Mouse (Mus musculus) limb, embryonic 15.5 days (tissue): ENCODE results near the gene Rc3h2. TPM values are rescaled to one million over a fixed set of nuclear protein-coding genes. Genes with fewer than 3 reads are reported as not detected.
A peak's percentile ranks its signal among the peaks of the same experiment; 100 is the strongest.

Source experiments
- ATAC-seq: fragments of 200-750 bp; cut with Nextera tagmentation; 2 replicates; pipeline ENCODE4 v1.8.0; 2017; ENCODE audit warnings: low read depth, moderate TSS enrichment; ENCODE audit not compliant: insufficient number of reproducible peaks, low FRiP score, low TSS enrichment
- H3K27ac ChIP-seq: fragments of 300-500 bp; sonication (generic); 2 replicates; pipeline ENCODE4 v1.5.1; 2015; ENCODE audit warnings: moderate library complexity, mild to moderate bottlenecking, inconsistent platforms
- H3K27me3 ChIP-seq: fragments of 300-500 bp; sonication (generic); 2 replicates; pipeline ENCODE4 v1.6.1; 2015; ENCODE audit warnings: inconsistent platforms
- H3K36me3 ChIP-seq: fragments of 300-500 bp; sonication (generic); 2 replicates; pipeline ENCODE4 v1.6.1; 2015; ENCODE audit warnings: inconsistent platforms
- H3K4me1 ChIP-seq: fragments of 300-500 bp; sonication (generic); 2 replicates; pipeline ENCODE4 v1.6.1; 2015; ENCODE audit warnings: inconsistent platforms
- H3K4me2 ChIP-seq: fragments of 300-500 bp; sonication (generic); 2 replicates; pipeline ENCODE4 v1.6.1; 2015; ENCODE audit warnings: mild to moderate bottlenecking, inconsistent platforms
- H3K4me3 ChIP-seq: fragments of 300-500 bp; sonication (generic); 2 replicates; pipeline ENCODE4 v1.5.1; 2015; ENCODE audit warnings: mild to moderate bottlenecking, inconsistent platforms
- H3K9ac ChIP-seq: fragments of 300-500 bp; sonication (generic); 2 replicates; pipeline ENCODE4 v1.6.1; 2015; ENCODE audit warnings: inconsistent platforms
- H3K9me3 ChIP-seq: fragments of 300-500 bp; sonication (generic); 2 replicates; pipeline ENCODE4 v1.6.1; 2016; ENCODE audit warnings: inconsistent platforms
- WGBS: fragments of 180-500 bp; shearing (Covaris S2); methylation state at CpG from one replicate; pipeline ENCODE4 v1.1.7; 2015; 5-methylcytosine and 5-hydroxymethylcytosine counted together
- polyA plus RNA-seq: library from polyadenylated mRNA; unstranded; fragments of >200 nt; fragmentation: Nextera tagmentation; extraction: Ambion mirVana; gene quantifications from 2 replicates; pipeline ENCODE4 v1.2.1, GENCODE M21; 2015

Gene Rc3h2
- polyA plus RNA-seq, 1 experiment from 2014 or later: 14.1 TPM

GRCm38 (mm10) chr2:37395539-37395938 lies 27.2 kb downstream of the Rc3h2 start:
- H3K36me3 ChIP-seq: peaks cover 42% of the 10 kb centered on the region
- no peaks in the 10 kb centered on the region for H3K27me3 ChIP-seq
- no peaks in the 10 kb centered on the region for H3K9me3 ChIP-seq
- WGBS: 47% methylated on average over 1 of the region's 1 CpGs
- no peaks in the 10 kb centered on the region for H3K4me1 ChIP-seq
- no peak for ATAC-seq
- H3K9ac ChIP-seq: no peak overlapping the region
- H3K4me2 ChIP-seq: no peak overlapping the region
- H3K4me3 ChIP-seq: no peak overlapping the region
- H3K27ac ChIP-seq: no peak overlapping the region

DNA sequence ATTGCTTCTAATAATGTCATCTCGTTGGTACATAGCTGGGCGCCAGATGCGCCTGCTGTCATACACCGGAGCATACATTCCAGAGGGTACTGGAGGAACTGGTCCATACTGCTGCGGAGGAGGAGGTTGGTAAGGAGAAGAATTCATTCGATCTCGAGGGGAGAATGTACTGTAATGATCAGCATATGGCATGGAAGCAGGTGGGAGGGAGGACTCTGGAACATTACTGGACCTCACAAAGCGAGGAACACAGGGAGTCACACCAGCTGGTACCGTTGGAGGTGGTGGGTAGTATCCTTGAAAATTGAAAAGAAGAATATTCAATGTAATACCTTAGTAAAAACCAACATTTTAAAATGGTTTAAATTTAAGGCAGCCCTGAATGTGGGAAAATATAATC lies 39.8 kb downstream of the Rc3h2 start:
- Histone ChIP-seq H3K9me3 (no peaks in the 10 kb centered on the region), H3K4me2 (no peak overlapping the region), H3K36me3 (peaks cover 32% of the 10 kb centered on the region), H3K4me1 (no peaks in the 10 kb centered on the region), H3K27ac (no peak overlapping the region), H3K4me3 (no peak overlapping the region), H3K27me3 (no peaks in the 10 kb centered on the region), H3K9ac (no peak overlapping the region)
- 93% methylated on average over 9 of the region's 9 CpGs for WGBS
- no peak for ATAC-seq

- Histone ChIP-seq H3K9ac (no peak overlapping the region), H3K27me3 (no peaks in the 10 kb centered on the region), H3K4me1 (no peaks in the 10 kb centered on the region), H3K36me3 (peaks cover 46% of the 10 kb centered on the region), H3K4me2 (no peak overlapping the region), H3K27ac (no peak overlapping the region), H3K9me3 (no peaks in the 10 kb centered on the region), H3K4me3 (no peak overlapping the region)
- 66% methylated on average over 2 of the region's 2 CpGs for WGBS
- no peak for ATAC-seq
These were observed 42.5 kb downstream of the Rc3h2 start for GRCm38 (mm10) chr2:37380189-37380588.

- H3K4me1 ChIP-seq: no peaks in the 10 kb centered on the region
- H3K36me3 ChIP-seq: peaks cover 34% of the 10 kb centered on the region
- H3K9ac ChIP-seq: no peak overlapping the region
- H3K4me2 ChIP-seq: no peak overlapping the region
- no peak overlapping the region for H3K27ac ChIP-seq
- WGBS: 100% methylated on average over 1 of the region's 1 CpGs
- no peaks in the 10 kb centered on the region for H3K9me3 ChIP-seq
- no peak overlapping the region for H3K4me3 ChIP-seq
- no peak for ATAC-seq
- no peaks in the 10 kb centered on the region for H3K27me3 ChIP-seq
These were observed 46.7 kb downstream of the Rc3h2 start for GRCm38 (mm10) chr2:37376018-37376417.

DNA sequence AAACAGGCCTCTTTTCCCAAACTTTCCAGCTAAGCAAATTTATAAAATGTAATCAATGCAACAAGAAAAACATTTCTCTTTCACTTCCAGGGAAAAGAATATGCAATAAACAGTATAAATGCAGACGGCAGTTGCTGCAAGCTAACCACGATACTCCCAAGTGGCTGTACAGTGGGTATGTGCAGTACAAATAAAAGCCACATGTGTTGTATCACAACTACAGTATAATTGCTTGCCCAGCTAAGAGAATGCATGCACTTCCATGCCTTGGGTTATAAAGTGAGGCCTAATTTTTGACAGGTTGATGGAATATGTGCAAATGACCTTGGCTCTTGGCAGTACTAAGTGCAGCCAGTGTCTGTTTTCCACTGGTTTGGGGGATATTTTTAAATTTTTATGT lies 52.1 kb downstream of the Rc3h2 start:
- no peak overlapping the region for H3K4me3 ChIP-seq
- no peak overlapping the region for H3K27ac ChIP-seq
- H3K36me3 ChIP-seq: peaks cover 8% of the 10 kb centered on the region
- no peak overlapping the region for H3K4me2 ChIP-seq
- no peaks in the 10 kb centered on the region for H3K27me3 ChIP-seq
- no peak overlapping the region for H3K9ac ChIP-seq
- no peaks in the 10 kb centered on the region for H3K4me1 ChIP-seq
- no peaks in the 10 kb centered on the region for H3K9me3 ChIP-seq
- no peak for ATAC-seq
- 41% methylated on average over 2 of the region's 2 CpGs for WGBS

GRCm38 (mm10) chr2:37359908-37360307 lies 62.8 kb downstream of the Rc3h2 start:
- Histone ChIP-seq H3K4me2 (peak overlapping the region; percentile 76; the same call in 1 of the 2 replicates), H3K4me3 (peak overlapping the region; percentile 83; the same call in 1 of the 2 replicates), H3K27ac (no peak overlapping the region), H3K4me1 (peaks cover 12% of the 10 kb centered on the region), H3K9ac (no peak overlapping the region), H3K36me3 (peaks cover 18% of the 10 kb centered on the region), H3K9me3 (no peaks in the 10 kb centered on the region), H3K27me3 (no peaks in the 10 kb centered on the region)
- 80% methylated on average over 2 of the region's 2 CpGs for WGBS
- ATAC-seq: no peak

DNA sequence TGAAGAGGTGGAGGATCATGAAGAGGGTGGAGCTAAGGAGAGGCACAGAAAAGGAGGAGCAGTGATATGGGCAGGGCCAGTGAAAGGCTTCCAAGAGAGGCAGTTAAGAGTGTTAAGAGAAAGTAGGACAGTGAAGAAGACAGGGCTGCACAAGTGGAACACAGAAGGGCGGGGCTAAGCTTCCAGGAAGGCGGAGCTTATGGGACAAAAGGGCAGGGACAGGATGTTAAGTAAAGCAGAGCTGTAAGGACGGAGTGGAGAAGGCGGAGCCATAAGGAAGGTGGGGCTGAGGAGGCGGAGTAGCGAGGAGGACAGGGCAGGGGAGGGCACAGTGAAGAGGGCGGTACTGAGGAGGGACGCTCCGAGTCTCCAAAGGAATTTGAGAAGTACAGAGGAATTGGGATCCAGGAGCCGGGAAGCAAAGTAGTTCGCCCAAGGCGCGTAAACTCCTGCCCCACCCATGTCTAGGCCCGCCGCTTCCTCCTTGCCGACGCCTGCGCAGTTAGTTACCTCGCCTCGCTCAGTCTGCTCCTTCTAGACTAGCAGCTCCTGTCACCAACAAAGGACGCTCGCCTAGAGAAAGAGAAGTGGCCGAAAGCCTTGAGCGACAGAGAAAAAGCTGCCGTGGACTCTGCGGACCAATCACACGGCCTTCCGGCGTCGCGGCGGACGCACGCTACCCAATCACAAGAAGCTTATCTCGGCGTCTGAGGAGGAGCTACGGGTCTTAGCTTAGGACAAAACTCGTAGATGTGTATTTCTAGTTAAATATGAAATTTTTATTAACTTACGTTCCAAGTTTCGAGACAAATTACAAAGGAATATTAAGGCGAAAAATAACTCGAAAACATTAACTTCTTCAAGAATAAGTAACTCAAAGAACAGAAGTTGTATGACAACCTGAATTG lies 63.8 kb downstream of the Rc3h2 start, which contains the start of gene Pdcl:
TSS of gene Pdcl (minus strand) at position 700 of the 908 bp plus-strand sequence.
- Histone ChIP-seq H3K4me1 (peaks cover 12% of the 10 kb centered on the region), H3K27me3 (no peaks in the 10 kb centered on the region), H3K9ac (peak within 1 kb of the TSS; percentile 82), H3K4me2 (peak within 1 kb of the TSS; percentile 76), H3K4me3 (peak within 1 kb of the TSS; percentile 83), H3K36me3 (peaks cover 28% of the 10 kb centered on the region), H3K9me3 (no peaks in the 10 kb centered on the region), H3K27ac (peak within 1 kb of the TSS; percentile 99)
- under 1% methylated on average over 42 of the region's 42 CpGs for WGBS
- ATAC-seq: peak; percentile 100

DNA sequence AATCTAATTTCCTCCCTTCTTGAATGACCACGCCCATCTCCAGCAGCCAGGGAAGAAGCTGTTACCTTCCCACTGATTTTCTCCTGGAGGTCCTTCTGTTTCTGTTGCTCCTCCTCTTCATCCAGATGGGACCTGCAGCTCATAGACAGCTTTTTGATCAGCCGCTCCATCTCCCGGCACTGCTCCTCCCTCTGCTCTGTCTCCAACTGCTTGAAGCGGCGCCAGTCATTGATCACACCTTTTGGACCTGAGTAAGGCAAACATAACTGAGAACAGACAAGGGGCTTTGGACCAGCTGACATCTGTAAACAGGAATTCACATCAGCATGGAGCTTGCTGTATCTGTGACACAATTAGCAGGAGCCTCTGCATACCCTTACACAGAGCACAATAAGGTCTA lies 67.1 kb downstream of the Rc3h2 start:
- Histone ChIP-seq H3K4me1 (peaks cover 12% of the 10 kb centered on the region), H3K9ac (no peak overlapping the region), H3K27me3 (no peaks in the 10 kb centered on the region), H3K27ac (no peak overlapping the region), H3K9me3 (no peaks in the 10 kb centered on the region), H3K36me3 (peaks cover 58% of the 10 kb centered on the region), H3K4me3 (no peak overlapping the region), H3K4me2 (no peak overlapping the region)
- no peak for ATAC-seq
- WGBS: 95% methylated on average over 5 of the region's 5 CpGs

DNA sequence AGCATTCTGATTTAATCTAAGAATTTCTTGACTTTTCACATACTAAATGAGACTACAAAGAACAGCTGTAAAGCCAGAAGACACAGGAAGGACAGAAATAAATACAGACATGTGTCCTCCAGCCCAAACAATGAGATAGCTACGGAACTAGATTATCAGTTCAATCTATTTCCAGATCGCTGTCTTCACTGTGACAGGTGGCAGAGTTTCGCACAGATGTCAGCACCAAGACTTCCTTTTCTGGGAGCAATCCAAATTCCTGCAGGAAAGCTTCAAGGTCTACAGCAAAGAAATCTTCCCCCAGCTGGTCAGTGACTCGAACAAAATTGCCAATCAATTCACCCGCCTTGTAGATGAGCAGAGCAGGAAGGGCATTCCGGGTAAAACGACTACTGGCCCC lies 71.0 kb downstream of the Rc3h2 start:
- 87% methylated on average over 7 of the region's 7 CpGs for WGBS

GRCm38 (mm10) chr2:37338497-37339187 lies 84.1 kb downstream of the Rc3h2 start:
- Histone ChIP-seq H3K4me1 (no peaks in the 10 kb centered on the region), H3K27me3 (no peaks in the 10 kb centered on the region), H3K9me3 (no peaks in the 10 kb centered on the region), H3K36me3 (no peaks in the 10 kb centered on the region), H3K9ac (no peak overlapping the region), H3K27ac (no peak overlapping the region), H3K4me3 (no peak overlapping the region), H3K4me2 (no peak overlapping the region)
- no peak for ATAC-seq
- 52% methylated on average over 10 of the region's 10 CpGs for WGBS

More for the DNA sequence above, 71.0 kb downstream of the Rc3h2 start:
- no peaks in the 10 kb centered on the region for H3K4me1 ChIP-seq
- H3K27ac ChIP-seq: no peak overlapping the region
- H3K27me3 ChIP-seq: no peaks in the 10 kb centered on the region
- H3K4me2 ChIP-seq: no peak overlapping the region
- H3K9ac ChIP-seq: no peak overlapping the region
- H3K36me3 ChIP-seq: peaks cover 61% of the 10 kb centered on the region
- no peak for ATAC-seq
- no peaks in the 10 kb centered on the region for H3K9me3 ChIP-seq
- no peak overlapping the region for H3K4me3 ChIP-seq

GRCm38 (mm10) chr2:37333321-37333720 lies 89.4 kb downstream of the Rc3h2 start:
- no peak for ATAC-seq
- H3K4me3 ChIP-seq: no peak overlapping the region
- H3K9ac ChIP-seq: no peak overlapping the region
- no peaks in the 10 kb centered on the region for H3K27me3 ChIP-seq
- WGBS: 74% methylated on average over 2 of the region's 2 CpGs
- no peaks in the 10 kb centered on the region for H3K9me3 ChIP-seq
- H3K4me1 ChIP-seq: no peaks in the 10 kb centered on the region
- no peak overlapping the region for H3K27ac ChIP-seq
- H3K36me3 ChIP-seq: no peaks in the 10 kb centered on the region
- no peak overlapping the region for H3K4me2 ChIP-seq

GRCm38 (mm10) chr2:37326215-37326614 lies 96.5 kb downstream of the Rc3h2 start, which contains the start of gene Olfr368:
TSS of gene Olfr368 (plus strand) at chr2:37326515.
- WGBS: 84% methylated on average over 1 of the region's 1 CpGs
- no peak within 1 kb of the TSS for H3K4me3 ChIP-seq
- ATAC-seq: no peak

More at GRCm38 (mm10) chr2:37326215-37326614, 96.5 kb downstream of the Rc3h2 start, which contains the start of gene Olfr368:
- Histone ChIP-seq H3K36me3 (no peaks in the 10 kb centered on the region), H3K4me1 (no peaks in the 10 kb centered on the region), H3K27ac (no peak within 1 kb of the TSS), H3K27me3 (no peaks in the 10 kb centered on the region), H3K9ac (no peak within 1 kb of the TSS), H3K9me3 (no peaks in the 10 kb centered on the region), H3K4me2 (no peak within 1 kb of the TSS)
